Mouse (Mus musculus) ES-Bruce4 (cell line): Measurements from ENCODE around the gene Camkk1.
A peak's percentile ranks its signal among the peaks of the same experiment; 100 is the strongest.

Experiments used
- CTCF ChIP-seq: IDR thresholded peaks from one replicate; pipeline ENCODE4 v1.8.1; 2011; ENCODE audit warnings: low read depth, low read length
- EP300 ChIP-seq: IDR thresholded peaks from 2 replicates; pipeline ENCODE4 v1.6.1; 2011; ENCODE audit warnings: low read depth, low read length; ENCODE audit not compliant: insufficient read depth
- POLR2A ChIP-seq: IDR thresholded peaks from one replicate; pipeline ENCODE4 v1.8.1; 2011; ENCODE audit warnings: low read length; ENCODE audit not compliant: insufficient read depth

DNA sequence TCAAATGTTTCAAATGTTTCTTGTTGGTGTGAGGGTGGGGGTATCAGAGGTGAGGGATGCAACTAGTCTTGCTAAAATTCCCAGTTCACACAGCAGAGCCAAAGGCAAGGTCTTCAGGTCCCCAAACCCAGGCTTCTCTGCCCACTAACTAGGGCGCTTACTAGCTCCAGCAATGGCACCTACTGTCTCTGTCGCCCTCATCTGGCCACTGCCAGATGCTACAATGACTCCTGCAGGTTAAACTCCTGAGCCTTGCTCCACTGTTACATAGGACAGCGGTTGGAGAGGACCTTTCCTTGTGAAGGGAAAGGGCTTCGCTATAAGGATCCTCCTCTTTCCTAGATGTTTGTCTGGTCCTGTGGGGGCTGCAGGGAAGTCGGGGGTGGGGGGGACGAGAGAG, 17.8 kb upstream of the Camkk1 start:
- peak; percentile 97 for TF ChIP-seq CTCF
- TF ChIP-seq POLR2A: no peak
- no peak for TF ChIP-seq EP300
